Mouse (Mus musculus): ENCODE results near the gene Nlk.
"Not testable (repeated sequence)": the region's sequence is repeated elsewhere in the genome, so short reads cannot be mapped to it uniquely, and the experiment has no call there.

DNA sequence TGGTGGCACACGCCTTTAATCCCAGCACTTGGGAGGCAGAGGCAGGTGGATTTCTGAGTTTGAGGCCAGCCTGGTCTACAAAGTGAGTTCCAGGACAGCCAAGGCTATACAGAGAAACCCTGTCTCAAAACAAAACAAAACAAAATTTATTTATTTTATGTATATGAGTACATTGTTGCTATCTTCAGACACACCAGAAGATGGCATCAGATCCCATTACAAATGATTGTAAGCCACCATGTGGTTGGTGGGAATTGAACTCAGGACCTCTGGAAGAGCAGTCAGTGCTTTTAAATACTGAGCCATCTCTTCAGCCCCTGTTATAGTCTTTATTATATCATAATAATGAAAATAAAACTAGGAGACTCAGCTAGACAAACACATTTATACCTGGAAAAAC, 109.5 kb downstream of the Nlk start:
- TF ChIP-seq CTCF (IDR thresholded peaks at IDR 0.05; ENCODE audit: low read depth, low read length); POLR2A (IDR thresholded peaks at IDR 0.05; ENCODE audit: borderline replicate concordance, low read depth, low read length): not testable (repeated sequence)

Data from bone marrow macrophage, adult 2 months (primary cell).